Mouse (Mus musculus) lung, adult 10 weeks (tissue): Measurements from ENCODE around the gene Ctbp1. TPM values are rescaled to one million over a fixed set of nuclear protein-coding genes. Genes with fewer than 3 reads are reported as not detected.

Source experiments
- polyA plus RNA-seq: library from polyadenylated mRNA; stranded (reverse); fragments of 350-450 nt; fragmentation: Illumina TruSeq; extraction: RNeasy Lipid Tissue Mini Kit (QIAGEN cat#74804); gene quantifications from one replicate; pipeline ENCODE4 v1.2.3, GENCODE M21; 2014; ENCODE audit warnings: low read depth, low replicate concordance; ENCODE audit not compliant: insufficient read depth

The Ctbp1 gene
- polyA plus RNA-seq: 117 TPM

GRCm38 (mm10) chr5:33274953-33275454 lies at the start of gene Ctbp1:
Gene Ctbp1 (minus strand): TSS chr5:33274994.

GRCm38 (mm10) chr5:33218081-33218480 lies 56.7 kb downstream of the Ctbp1 start, which contains the start of gene Spon2:
Gene Spon2 (minus strand): TSS chr5:33218455.

Other genes starting within 250 kb of the Ctbp1 start
- 0.95 TPM for gene Slc5a1, start 170.8 kb downstream of the Ctbp1 start, polyA plus RNA-seq
- 71.1 TPM for gene Spon2, start 56.5 kb downstream of the Ctbp1 start, polyA plus RNA-seq
- 58.3 TPM for gene Maea, start 60.5 kb upstream of the Ctbp1 start, polyA plus RNA-seq
- gene Uvssa, start 103.6 kb upstream of the Ctbp1 start, polyA plus RNA-seq: 1.6 TPM
- not detected for gene Nkx1-1, start 159.0 kb upstream of the Ctbp1 start, polyA plus RNA-seq